Mouse (Mus musculus) ES-E14 (cell line): ENCODE data around the gene Egfr.

Experiments
- HCFC1 ChIP-seq: IDR thresholded peaks from 2 replicates; pipeline ENCODE4 v1.6.1; 2012; ENCODE audit warnings: low read length, inconsistent platforms, borderline replicate concordance; ENCODE audit not compliant: insufficient read depth
- MAFK ChIP-seq: IDR thresholded peaks from 2 replicates; pipeline ENCODE4 v1.6.1; 2014; ENCODE audit warnings: mild to moderate bottlenecking, low read depth, low read length, inconsistent platforms; ENCODE audit not compliant: insufficient read depth

DNA sequence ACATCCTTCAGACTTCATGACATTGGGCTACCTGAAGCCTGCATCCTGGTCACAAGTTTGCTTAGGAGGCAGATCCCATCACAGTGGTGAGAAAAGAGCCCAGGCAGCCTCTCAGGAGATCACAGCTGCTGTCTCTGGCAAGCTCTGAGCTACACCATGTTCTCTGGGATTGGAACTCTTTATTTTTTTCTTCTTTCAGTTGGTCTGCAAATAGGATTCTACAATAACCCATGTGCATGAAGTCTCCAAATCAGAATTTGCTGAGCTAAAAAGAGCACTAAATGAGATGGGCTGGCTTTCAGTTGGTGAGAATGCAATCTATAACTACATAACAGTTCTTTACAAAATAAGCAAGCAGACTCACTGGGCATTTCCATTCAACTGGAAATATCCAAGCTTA lies 46.1 kb downstream of the Egfr start:
- TF ChIP-seq HCFC1, result no peak
- TF ChIP-seq MAFK, result no peak
